Mouse (Mus musculus): ENCODE data around the gene Gm20431.

GRCm38 (mm10) chr2:167701472-167701871, 40.2 kb upstream of the Gm20431 start:
- TF ChIP-seq POLR2A (IDR thresholded peaks at IDR 0.05; ENCODE audit: borderline replicate concordance, extremely low read depth, low read depth, low read length) (no peak), CTCF (IDR thresholded peaks at IDR 0.05; ENCODE audit: insufficient read depth, low read length) (no peak)

Data from lung, adult 2 months (tissue).